Mouse (Mus musculus): ENCODE measurements at regions not wholly inside any gene's neighbourhood (a gene's known extent, or its start where the extent isn't known, plus 50 kb on each side); places are given as distances from the start of the nearest gene placed in this dataset.

DNA sequence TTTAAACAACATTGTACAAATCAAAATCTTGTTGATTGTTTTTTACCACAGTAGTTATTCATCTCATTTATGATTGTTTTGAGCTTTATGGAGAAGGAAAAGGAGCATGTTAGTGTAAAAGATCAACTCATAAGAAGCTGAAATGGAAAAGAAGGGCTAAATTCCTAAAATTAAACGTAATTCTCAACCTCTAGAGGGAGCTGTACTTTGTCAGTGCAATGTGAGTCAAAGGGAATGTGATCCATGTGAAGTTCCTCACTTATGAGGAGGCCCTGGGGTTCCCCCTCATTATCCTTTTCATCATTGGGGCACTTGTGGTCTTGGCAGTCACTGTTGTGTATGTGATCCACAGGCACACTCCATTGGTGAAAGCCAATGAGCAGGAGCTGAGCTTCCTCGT, 54.0 kb upstream of the Vmn2r7 start:
- intact Hi-C loops (cut with DNase I): no loop called here
- no peak for DNase-seq (ENCODE audit: low spot score in 2 of 2)

DNA sequence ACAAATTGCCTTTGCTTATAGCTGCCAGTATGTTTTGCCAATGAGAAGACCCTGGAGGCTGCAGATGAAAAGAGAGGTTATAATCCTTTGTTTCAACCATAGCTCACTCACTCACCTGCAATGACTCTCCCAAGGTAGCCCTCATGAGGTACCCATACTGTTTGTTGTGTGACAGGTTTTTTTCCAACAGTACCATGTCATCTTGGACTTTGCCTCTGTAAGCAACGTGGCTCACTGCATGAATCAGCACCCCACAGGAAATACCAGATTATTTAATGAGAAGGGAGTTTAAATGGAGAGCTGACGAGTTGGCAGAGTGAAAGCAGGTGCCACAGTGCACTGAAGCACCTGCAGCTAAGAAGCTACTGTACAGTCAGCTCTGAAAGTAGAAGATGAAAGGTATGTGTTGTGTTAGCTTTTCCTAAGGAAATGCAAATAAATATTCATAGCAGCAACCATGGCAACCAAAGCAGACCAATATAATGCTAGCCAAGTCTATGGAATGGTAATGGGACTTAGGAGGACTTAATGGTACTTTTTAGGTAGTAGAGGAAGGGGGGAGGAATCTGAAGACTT, 56.8 kb upstream of the Vmn2r7 start:
- no peak for DNase-seq (ENCODE audit: low spot score in 2 of 2)
- intact Hi-C loops (cut with DNase I): no loop called here

DNA sequence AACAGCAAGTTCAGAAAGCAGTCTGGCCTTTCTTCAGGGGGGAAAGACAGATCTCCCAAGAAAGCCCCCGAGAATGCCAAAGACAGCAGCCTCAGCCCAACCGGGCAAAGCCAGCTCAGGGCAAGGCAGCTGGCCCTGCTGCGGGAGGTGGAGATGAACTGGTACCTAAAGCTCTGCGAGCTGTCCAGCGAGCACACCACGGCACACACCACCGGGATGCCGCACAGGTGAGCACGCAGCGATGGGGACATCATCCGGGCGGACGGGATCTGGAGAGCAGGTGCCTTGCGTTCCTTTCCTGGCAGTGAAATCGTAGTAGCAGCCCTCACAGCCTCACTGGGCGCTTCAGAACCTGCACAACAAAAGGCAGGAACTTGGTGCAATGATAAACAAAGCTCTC, 104.7 kb upstream of the Vmn2r7 start:
- intact Hi-C loops (cut with DNase I): no loop called here
- no peak for DNase-seq (ENCODE audit: low spot score in 2 of 2)

DNA sequence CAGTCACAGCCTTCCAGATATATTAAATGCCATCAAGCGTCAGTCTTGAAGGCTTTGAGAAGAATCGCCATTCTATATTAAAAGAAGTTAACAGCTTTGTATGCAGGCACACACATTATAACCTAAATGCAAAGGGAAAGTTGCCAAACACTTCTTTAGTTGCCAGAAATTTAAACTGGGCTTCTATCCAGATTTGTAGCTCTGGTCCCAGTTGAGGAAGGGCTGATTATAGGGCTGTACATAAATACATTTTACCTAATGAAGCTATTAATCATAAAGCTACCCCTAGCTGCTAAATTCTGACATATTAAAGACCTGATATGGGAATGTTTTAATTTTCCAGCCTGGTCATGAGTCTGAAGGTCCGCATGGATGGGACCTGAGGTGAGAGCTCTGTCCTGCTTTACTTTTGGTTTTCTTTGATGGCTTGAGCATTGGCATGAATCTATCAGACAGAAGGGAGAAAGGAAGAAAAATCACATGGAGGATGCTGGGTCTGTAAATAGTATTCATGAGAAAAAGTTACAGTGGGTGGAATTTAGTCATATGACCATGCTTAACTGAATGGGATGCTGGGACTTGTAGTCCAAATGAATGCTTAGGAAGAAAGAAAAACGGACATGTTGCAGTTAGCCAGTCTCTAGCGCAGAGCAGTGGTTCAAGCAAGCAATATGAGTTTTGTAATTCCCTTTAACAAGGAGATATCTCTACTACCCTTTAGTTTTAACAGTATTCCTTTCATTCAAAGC, 120.3 kb upstream of the Vmn2r7 start:
- intact Hi-C loops (cut with DNase I): no loop called here
- DNase-seq (ENCODE audit: low spot score in 2 of 2): no peak

GRCm38 (mm10) chr3:64965416-64965980, 120.9 kb upstream of the Vmn2r7 start:
- DNase-seq (ENCODE audit: low spot score in 2 of 2): no peak

DNA sequence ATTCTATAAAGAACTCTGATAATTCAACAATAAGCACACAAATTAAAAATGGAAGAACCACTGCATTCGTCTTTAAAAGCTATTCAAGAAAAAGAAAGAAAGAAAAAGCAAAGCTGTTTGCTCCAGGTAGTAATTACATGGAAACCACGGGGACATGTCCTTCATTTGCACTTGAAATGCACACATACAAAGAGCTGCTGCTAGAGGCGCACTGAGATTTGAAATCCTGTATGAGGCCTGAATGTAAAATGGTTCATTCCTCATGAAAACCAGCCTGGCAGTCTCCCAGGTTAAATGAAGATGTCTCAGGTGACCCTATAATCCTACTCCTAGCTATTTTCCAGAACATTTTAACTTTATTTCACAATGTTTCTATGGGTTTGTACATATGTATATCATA, 123.7 kb upstream of the Vmn2r7 start:
- intact Hi-C loops (cut with DNase I): no loop called here

More at GRCm38 (mm10) chr3:64965416-64965980, 120.9 kb upstream of the Vmn2r7 start:
- intact Hi-C loops (cut with DNase I): no loop called here

DNA sequence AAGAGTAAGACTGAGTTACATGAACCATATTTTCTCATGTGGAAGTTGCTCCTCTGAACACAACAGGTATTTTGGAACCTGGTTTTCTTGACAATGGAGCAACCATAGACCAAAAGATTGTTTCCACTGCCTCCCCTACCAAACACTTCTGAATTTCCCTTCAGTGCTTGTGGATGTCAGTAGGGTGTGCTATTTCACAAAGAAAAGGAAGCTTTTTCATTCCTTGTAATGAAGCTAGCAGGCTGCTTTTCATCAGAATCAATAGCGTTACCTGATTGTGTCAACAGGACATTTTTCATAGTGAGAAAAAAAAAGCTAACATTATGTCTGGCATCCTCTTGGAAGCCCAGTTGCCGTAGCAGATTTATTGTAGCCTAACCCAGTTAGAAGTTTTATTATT, 124.8 kb upstream of the Kcnab1 start:
- no peak for DNase-seq (ENCODE audit: low spot score in 2 of 2)
- intact Hi-C loops (cut with DNase I): loop anchor here (2.0 to 10.0 kb wide), 3 partner anchors 368 to 948 kb away; no protein-coding TSS in a partner anchor

More for the DNA sequence above, 123.7 kb upstream of the Vmn2r7 start:
- DNase-seq (ENCODE audit: low spot score in 2 of 2): no peak

GRCm38 (mm10) chr3:64987665-64988064, 121.5 kb upstream of the Kcnab1 start:
- peak in 1 of 2 experiments; percentile 18 for DNase-seq (ENCODE audit: low spot score in 2 of 2)
- intact Hi-C loops (cut with DNase I): loop anchor here (10.0 kb wide), 1 partner anchor 877 kb away; no protein-coding TSS in a partner anchor

DNA sequence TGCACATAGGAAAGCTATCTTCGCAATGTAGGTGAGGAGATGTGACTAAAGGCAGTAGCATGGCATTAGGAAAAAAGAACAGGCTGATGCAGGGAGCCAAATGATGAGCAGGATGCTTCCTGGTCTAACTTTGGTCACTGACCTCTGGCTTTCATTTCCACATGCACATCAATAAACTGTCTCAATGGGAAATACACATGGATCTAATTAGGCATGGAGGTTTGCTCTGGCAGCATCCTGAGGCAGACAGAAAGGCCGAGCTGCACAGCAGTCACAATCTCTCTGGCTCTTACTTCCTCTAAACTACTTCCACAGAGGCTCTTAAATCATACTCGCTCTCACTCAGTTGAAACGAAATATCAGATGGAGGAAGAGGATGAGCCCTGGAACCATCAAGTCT, 112.7 kb upstream of the Kcnab1 start:
- DNase-seq (ENCODE audit: low spot score in 2 of 2): no peak
- intact Hi-C loops (cut with DNase I): no loop called here

DNA sequence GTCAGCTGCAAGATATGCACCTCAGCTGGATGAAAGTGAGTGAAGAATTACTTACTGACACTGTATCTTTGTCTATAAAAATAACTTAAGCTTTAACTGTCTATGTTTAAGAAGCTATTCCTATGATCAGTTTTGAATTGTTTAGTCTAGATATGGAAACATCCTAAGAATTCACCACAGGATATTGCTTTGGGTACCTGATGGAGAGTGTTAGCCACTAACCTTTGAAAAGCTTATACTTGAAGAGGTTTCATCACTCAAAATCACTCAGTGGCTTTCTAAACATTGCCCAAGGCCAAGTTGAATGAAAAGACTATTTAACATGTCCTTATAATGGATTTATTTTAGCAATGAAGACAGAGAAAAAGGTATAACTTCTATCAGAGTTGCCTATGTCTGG, 111.6 kb upstream of the Kcnab1 start:
- intact Hi-C loops (cut with DNase I): no loop called here
- no peak for DNase-seq (ENCODE audit: low spot score in 2 of 2)

DNA sequence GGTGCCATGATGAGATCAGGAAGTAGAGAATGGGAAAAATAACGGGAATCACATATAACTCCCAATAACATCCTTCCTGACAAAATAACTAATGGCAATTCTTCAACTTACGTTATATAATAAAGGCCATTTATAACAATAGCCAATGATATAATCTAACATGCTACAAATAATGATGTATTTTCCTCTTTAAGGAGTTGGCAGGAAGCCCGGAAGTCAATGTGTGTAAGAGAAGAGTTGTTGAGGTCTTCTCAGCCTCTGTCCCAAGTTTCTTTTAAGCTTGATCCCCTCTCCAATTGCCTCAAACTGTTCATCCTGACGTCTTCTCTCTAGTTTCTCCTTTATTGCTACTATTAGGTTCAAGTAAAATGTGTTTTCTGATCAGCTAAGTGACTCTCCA, 108.1 kb upstream of the Kcnab1 start:
- intact Hi-C loops (cut with DNase I): no loop called here
- no peak for DNase-seq (ENCODE audit: low spot score in 2 of 2)

- no peak for DNase-seq (ENCODE audit: low spot score in 2 of 2)
- intact Hi-C loops (cut with DNase I): no loop called here
Observed at GRCm38 (mm10) chr3:65002578-65002977, 106.6 kb upstream of the Kcnab1 start.

- intact Hi-C loops (cut with DNase I): loop anchor here (1.0 kb wide), 1 partner anchor 10 kb away; no protein-coding TSS in a partner anchor
- DNase-seq (ENCODE audit: low spot score in 2 of 2): no peak
Observed at GRCm38 (mm10) chr3:65006127-65006526, 103.1 kb upstream of the Kcnab1 start.

DNA sequence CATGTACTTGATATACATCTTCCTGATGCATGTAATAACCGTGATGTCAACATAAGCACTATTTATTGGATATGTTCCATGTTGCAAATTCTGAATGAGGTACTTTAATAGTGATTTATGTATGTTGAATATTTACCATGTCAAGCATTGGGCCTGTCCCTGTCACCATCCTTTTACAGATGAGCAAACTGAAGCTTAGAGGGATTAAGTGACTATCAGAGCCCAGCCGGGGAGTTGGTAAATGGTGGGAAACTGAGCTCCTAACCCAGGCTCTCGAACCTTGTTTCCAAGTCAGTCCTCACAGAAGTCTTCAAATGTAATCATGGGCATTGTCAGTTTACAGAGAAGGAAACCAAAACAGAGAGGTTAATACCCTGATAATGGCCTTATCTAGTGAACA, 102.6 kb upstream of the Kcnab1 start:
- no peak for DNase-seq (ENCODE audit: low spot score in 2 of 2)
- intact Hi-C loops (cut with DNase I): loop anchor here (1.0 kb wide), 1 partner anchor 10 kb away; no protein-coding TSS in a partner anchor

GRCm38 (mm10) chr3:65023876-65024275, 85.3 kb upstream of the Kcnab1 start:
- intact Hi-C loops (cut with DNase I): no loop called here
- DNase-seq (ENCODE audit: low spot score in 2 of 2): no peak

DNA sequence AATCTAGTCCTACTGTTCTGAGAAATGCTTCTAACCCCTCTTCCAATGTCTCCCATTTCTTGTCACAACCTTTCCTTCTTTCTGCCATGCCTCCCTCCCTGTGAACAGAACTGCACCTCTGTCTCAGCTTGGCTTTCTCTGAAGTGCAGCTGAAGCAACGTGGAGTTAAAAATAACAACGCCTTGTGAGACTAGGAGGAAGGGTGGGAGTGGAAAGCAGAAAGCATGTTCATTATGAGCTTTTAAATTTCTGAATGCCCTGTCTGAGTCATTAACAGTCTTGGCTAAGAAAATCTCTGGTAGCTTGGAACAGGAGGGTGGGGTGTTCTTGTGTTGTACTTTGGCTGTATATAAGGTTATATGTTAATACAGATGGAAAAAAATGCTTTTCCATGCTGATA, 71.6 kb upstream of the Kcnab1 start:
- intact Hi-C loops (cut with DNase I): no loop called here
- peak; percentile 12 for DNase-seq (ENCODE audit: low spot score in 2 of 2)

DNA sequence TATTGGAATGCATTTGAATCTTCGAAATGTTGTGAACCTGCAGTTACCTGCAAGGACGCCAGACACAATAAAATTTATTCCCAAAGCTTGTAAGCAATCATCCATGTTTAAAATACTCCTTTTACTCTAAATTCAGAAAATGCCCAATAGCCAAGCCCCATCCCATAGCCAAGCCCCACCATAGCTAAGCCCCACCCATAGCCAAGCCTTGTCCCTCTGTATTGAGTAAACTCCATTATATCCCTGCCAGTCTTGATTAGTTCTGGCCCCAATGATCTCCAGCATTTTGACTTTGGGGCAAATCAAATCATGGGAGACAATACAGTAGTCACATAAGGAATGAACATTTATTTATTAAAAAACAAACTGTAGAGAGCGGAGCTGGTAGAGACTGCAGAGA, 61.3 kb upstream of the Kcnab1 start:
- intact Hi-C loops (cut with DNase I): no loop called here
- DNase-seq (ENCODE audit: low spot score in 2 of 2): no peak

GRCm38 (mm10) chr3:65055401-65055800, 53.8 kb upstream of the Kcnab1 start:
- DNase-seq (ENCODE audit: low spot score in 2 of 2): no peak
- intact Hi-C loops (cut with DNase I): no loop called here
